ENCODE assay signal across 9 mouse cellular contexts in the genomic region with DNA sequence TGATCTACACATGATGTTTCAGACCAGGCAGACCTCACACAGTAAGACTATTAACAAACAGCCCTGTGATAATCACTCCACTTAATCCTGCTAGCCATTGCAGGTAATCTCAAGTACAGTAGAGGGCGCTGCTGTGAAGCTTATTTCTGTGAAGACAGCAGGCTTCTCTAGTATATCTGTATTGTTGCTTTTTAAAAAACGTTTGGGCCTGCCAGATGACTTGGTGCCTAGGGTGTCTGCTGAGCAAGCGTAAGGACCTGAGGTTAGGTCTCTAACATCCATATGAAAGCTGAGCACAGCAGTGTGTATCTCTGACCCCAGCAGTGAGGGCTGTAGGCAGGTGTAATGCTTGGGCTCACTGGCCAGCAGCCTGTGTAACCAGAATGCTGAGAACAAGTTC.
DNase-seq lines count a peak whose midpoint lies in the region; ATAC-seq lines count a peak whose summit lies in the region.
"Had no signal": no experiment of that assay in that cellular context is flagged by ENCODE, and none has a peak within 500 bp of the region (broad histone marks: within the 10 kb centered on the region; RNA-seq: fewer than 3 reads in every experiment).

No protein-coding gene starts in this region.

- peak; percentile 46 for DNase-seq in thymus, postnatal 0 days (ENCODE audit: low spot score)
- DNase-seq in thymus, postnatal 10 days (ENCODE audit: low spot score in 2 of 2), result no peak
- DNase-seq in c-Kit-positive CD71-positive TER-119-negative erythroid progenitor cells, embryonic 14.5 days (ENCODE audit: low read depth), result peak; percentile 48
- peak; percentile 61 for DNase-seq in kidney, adult 9 months
- DNase-seq in lung, adult 18-20 months, result peak; percentile 20 to 41
- DNase-seq in retina, postnatal 1 day, result peak; percentile 81
- no peak for DNase-seq in ovary, postnatal 36 days (ENCODE audit: low spot score)

- H3K27me3 ChIP-seq in forebrain, embryonic 15.5 days, result no peaks in the 10 kb centered on the region

- no peak overlapping the region for H3K4me3 ChIP-seq in forebrain, embryonic 15.5 days
- H3K4me3 ChIP-seq: myocyte had no signal

- no peaks in the 10 kb centered on the region for H3K9me3 ChIP-seq in forebrain, embryonic 15.5 days

- 0 out of 2 replicates have a peak, but pooled peaks cover 2% of the 10 kb centered on the region for H3K4me1 ChIP-seq in forebrain, embryonic 15.5 days

- H3K36me3 ChIP-seq in forebrain, embryonic 15.5 days, result no peaks in the 10 kb centered on the region

- H3K27ac ChIP-seq in forebrain, embryonic 15.5 days (replicated peaks), result no peak overlapping the region

- WGBS in forebrain, embryonic 15.5 days, result 16% methylated on average over 3 of the region's 3 CpGs

- no peak overlapping the region for H3K9ac ChIP-seq in forebrain, embryonic 15.5 days (replicated peaks)

- ATAC-seq in forebrain, embryonic 15.5 days (replicated peaks), result peak; percentile 87

- H3K4me2 ChIP-seq in forebrain, embryonic 15.5 days (replicated peaks), result no peak overlapping the region

Comparison
In these comparisons a context has a peak if more than half of its experiments do, and no peak if none do; other contexts are left out.
1. DNase-seq: peak in thymus, postnatal 0 days (single experiment), c-Kit-positive CD71-positive TER-119-negative erythroid progenitor cells, embryonic 14.5 days (single experiment), kidney, adult 9 months (single experiment), lung, adult 18-20 months (2 of 2) and retina, postnatal 1 day (single experiment); none in thymus, postnatal 10 days (0 of 2) and ovary, postnatal 36 days (single experiment).